Mouse (Mus musculus): ENCODE data around the gene Spaca4. TPM values are rescaled to one million over a fixed set of nuclear protein-coding genes. Genes with fewer than 3 reads are reported as not detected.

Gene Spaca4
- polyA plus RNA-seq, 1 experiment, result not detected

- H3K4me2 ChIP-seq (ENCODE audit: low read depth), result peak overlapping the region; percentile 69
- peaks cover 16% of the 10 kb centered on the region for H3K27me3 ChIP-seq (ENCODE audit: control insufficient read depth, insufficient read depth, insufficient read length)
- TF ChIP-seq POLR2AphosphoS2 (IDR thresholded peaks at IDR 0.05; ENCODE audit: insufficient read length, low read depth) (no peak), USF1 (IDR thresholded peaks at IDR 0.05; ENCODE audit: low read depth) (no peak), E2F4 (IDR thresholded peaks at IDR 0.05; ENCODE audit: insufficient read depth) (no peak), TCF3 (IDR thresholded peaks at IDR 0.05; ENCODE audit: insufficient read length, low read depth) (no peak), MAX (IDR thresholded peaks at IDR 0.05; ENCODE audit: low read depth) (no peak), SRF (IDR thresholded peaks at IDR 0.05; ENCODE audit: control insufficient read depth, insufficient read length, low read depth) (no peak), TCF12 (IDR thresholded peaks at IDR 0.05; ENCODE audit: insufficient read depth, poor library complexity, severe bottlenecking) (no peak), MYOG (IDR thresholded peaks at IDR 0.05; ENCODE audit: control insufficient read depth in 1 of 3, insufficient read depth in 1 of 3, insufficient read length in 2 of 3, low read depth in 2 of 3) (no peak), MYOD1 (IDR thresholded peaks at IDR 0.05; ENCODE audit: control insufficient read depth in 1 of 3, insufficient read length in 2 of 3, low read depth in 2 of 3) (no peak), REST (IDR thresholded peaks at IDR 0.05; ENCODE audit: insufficient read depth, insufficient read length) (no peak), CEBPB (IDR thresholded peaks at IDR 0.05; ENCODE audit: insufficient read depth, poor library complexity, severe bottlenecking) (no peak), POLR2A (IDR thresholded peaks at IDR 0.05; ENCODE audit: insufficient read length, low read depth) (no peak)
- no peaks in the 10 kb centered on the region for H3K36me3 ChIP-seq (ENCODE audit: control insufficient read depth, insufficient read depth)
- peak overlapping the region; percentile 8 for H3K4me3 ChIP-seq
- no peak overlapping the region for H3ac ChIP-seq (ENCODE audit: control insufficient read depth, insufficient read length)
- no peaks in the 10 kb centered on the region for H3K79me2 ChIP-seq (ENCODE audit: control insufficient read depth, insufficient read depth)
These were observed 25.2 kb downstream of the Spaca4 start for GRCm38 (mm10) chr7:45700301-45701015.

- no peak for TF ChIP-seq TCF12 (IDR thresholded peaks at IDR 0.05; ENCODE audit: insufficient read depth, poor library complexity, severe bottlenecking)
- TF ChIP-seq E2F4 (IDR thresholded peaks at IDR 0.05; ENCODE audit: insufficient read depth), result no peak
- no peak for TF ChIP-seq MAX (IDR thresholded peaks at IDR 0.05; ENCODE audit: low read depth)
- TF ChIP-seq TCF3 (IDR thresholded peaks at IDR 0.05; ENCODE audit: insufficient read length, low read depth), result no peak
- no peak for TF ChIP-seq MYOG (IDR thresholded peaks at IDR 0.05; ENCODE audit: control insufficient read depth in 1 of 3, insufficient read depth in 1 of 3, insufficient read length in 2 of 3, low read depth in 2 of 3)
- no peak for TF ChIP-seq REST (IDR thresholded peaks at IDR 0.05; ENCODE audit: insufficient read depth, insufficient read length)
- TF ChIP-seq SRF (IDR thresholded peaks at IDR 0.05; ENCODE audit: control insufficient read depth, insufficient read length, low read depth), result no peak
- TF ChIP-seq POLR2AphosphoS2 (IDR thresholded peaks at IDR 0.05; ENCODE audit: insufficient read length, low read depth), result no peak
- no peak for TF ChIP-seq MYOD1 (IDR thresholded peaks at IDR 0.05; ENCODE audit: control insufficient read depth in 1 of 3, insufficient read length in 2 of 3, low read depth in 2 of 3)
- TF ChIP-seq CEBPB (IDR thresholded peaks at IDR 0.05; ENCODE audit: insufficient read depth, poor library complexity, severe bottlenecking), result no peak
- TF ChIP-seq POLR2A (IDR thresholded peaks at IDR 0.05; ENCODE audit: insufficient read length, low read depth), result no peak
- no peak for TF ChIP-seq USF1 (IDR thresholded peaks at IDR 0.05; ENCODE audit: low read depth)
These were observed 26.0 kb downstream of the Spaca4 start, which contains the start of gene Car11 for GRCm38 (mm10) chr7:45699523-45700141. Gene Car11, plus strand, starts transcription at chr7:45699843.

GRCm38 (mm10) chr7:45697894-45698293 lies 27.7 kb downstream of the Spaca4 start:
- Histone ChIP-seq H3K4me2 (ENCODE audit: low read depth) (no peak overlapping the region), H3K36me3 (ENCODE audit: control insufficient read depth, insufficient read depth) (no peaks in the 10 kb centered on the region), H3K79me2 (ENCODE audit: control insufficient read depth, insufficient read depth) (no peaks in the 10 kb centered on the region), H3K27me3 (ENCODE audit: control insufficient read depth, insufficient read depth, insufficient read length) (peaks cover 16% of the 10 kb centered on the region), H3K4me3 (no peak overlapping the region), H3ac (ENCODE audit: control insufficient read depth, insufficient read length) (no peak overlapping the region)
- TF ChIP-seq REST (IDR thresholded peaks at IDR 0.05; ENCODE audit: insufficient read depth, insufficient read length) (no peak), USF1 (IDR thresholded peaks at IDR 0.05; ENCODE audit: low read depth) (no peak), TCF12 (IDR thresholded peaks at IDR 0.05; ENCODE audit: insufficient read depth, poor library complexity, severe bottlenecking) (no peak), MYOG (IDR thresholded peaks at IDR 0.05; ENCODE audit: control insufficient read depth in 1 of 3, insufficient read depth in 1 of 3, insufficient read length in 2 of 3, low read depth in 2 of 3) (no peak), TCF3 (IDR thresholded peaks at IDR 0.05; ENCODE audit: insufficient read length, low read depth) (no peak), POLR2AphosphoS2 (IDR thresholded peaks at IDR 0.05; ENCODE audit: insufficient read length, low read depth) (no peak), CEBPB (IDR thresholded peaks at IDR 0.05; ENCODE audit: insufficient read depth, poor library complexity, severe bottlenecking) (no peak), MAX (IDR thresholded peaks at IDR 0.05; ENCODE audit: low read depth) (no peak), E2F4 (IDR thresholded peaks at IDR 0.05; ENCODE audit: insufficient read depth) (no peak), SRF (IDR thresholded peaks at IDR 0.05; ENCODE audit: control insufficient read depth, insufficient read length, low read depth) (no peak), MYOD1 (IDR thresholded peaks at IDR 0.05; ENCODE audit: control insufficient read depth in 1 of 3, insufficient read length in 2 of 3, low read depth in 2 of 3) (no peak)

More at GRCm38 (mm10) chr7:45699523-45700141, 26.0 kb downstream of the Spaca4 start, which contains the start of gene Car11:
- Histone ChIP-seq H3K79me2 (ENCODE audit: control insufficient read depth, insufficient read depth) (no peaks in the 10 kb centered on the region), H3K4me2 (ENCODE audit: low read depth) (peak within 1 kb of the TSS; percentile 69), H3K27me3 (ENCODE audit: control insufficient read depth, insufficient read depth, insufficient read length) (peaks cover 16% of the 10 kb centered on the region), H3K4me3 (peak within 1 kb of the TSS; percentile 8), H3ac (ENCODE audit: control insufficient read depth, insufficient read length) (no peak within 1 kb of the TSS), H3K36me3 (ENCODE audit: control insufficient read depth, insufficient read depth) (no peaks in the 10 kb centered on the region)

- H3K79me2 ChIP-seq (ENCODE audit: control insufficient read depth, insufficient read depth), result no peaks in the 10 kb centered on the region
- H3ac ChIP-seq (ENCODE audit: control insufficient read depth, insufficient read length), result no peak overlapping the region
- no peak for TF ChIP-seq TCF3 (IDR thresholded peaks at IDR 0.05; ENCODE audit: insufficient read length, low read depth)
- H3K27me3 ChIP-seq (ENCODE audit: control insufficient read depth, insufficient read depth, insufficient read length), result peaks cover 10% of the 10 kb centered on the region
- H3K4me2 ChIP-seq (ENCODE audit: low read depth), result no peak overlapping the region
- H3K36me3 ChIP-seq (ENCODE audit: control insufficient read depth, insufficient read depth), result no peaks in the 10 kb centered on the region
- no peak overlapping the region for H3K4me3 ChIP-seq
These were observed 30.5 kb downstream of the Spaca4 start for GRCm38 (mm10) chr7:45695098-45695497.

Data from myocyte (in vitro differentiated cells).